Mouse (Mus musculus): ENCODE measurements at regions not wholly inside any gene's neighbourhood (a gene's known extent, or its start where the extent isn't known, plus 50 kb on each side); places are given as distances from the start of the nearest gene placed in this dataset.

DNA sequence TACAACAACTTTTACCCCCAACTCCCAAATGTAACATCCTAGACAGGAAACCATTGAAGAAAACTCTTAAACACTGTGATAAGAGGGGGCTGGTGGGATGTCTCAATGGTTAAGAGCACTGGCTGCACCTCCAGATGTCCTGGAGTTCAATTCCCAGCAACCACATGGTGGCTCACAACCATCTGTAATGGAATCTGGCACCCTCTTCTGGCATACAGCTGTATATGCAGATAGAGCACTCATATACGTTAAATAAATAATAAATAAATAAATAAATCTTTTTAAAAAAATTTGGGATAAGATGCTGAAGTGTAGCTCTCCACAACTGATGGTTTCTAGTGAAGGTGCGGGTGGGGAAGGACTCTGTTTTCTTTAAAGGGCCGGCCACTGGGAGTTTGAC is 69.3 kb downstream of the Kctd15 start:
- DNase-seq (ENCODE audit: low spot score): no peak

GRCm38 (mm10) chr7:34585312-34585865 is 71.1 kb downstream of the Kctd15 start:
- DNase-seq (ENCODE audit: low spot score): no peak

GRCm38 (mm10) chr7:34584870-34585269 is 71.7 kb downstream of the Kctd15 start:
- no peak for DNase-seq (ENCODE audit: low spot score)

DNA sequence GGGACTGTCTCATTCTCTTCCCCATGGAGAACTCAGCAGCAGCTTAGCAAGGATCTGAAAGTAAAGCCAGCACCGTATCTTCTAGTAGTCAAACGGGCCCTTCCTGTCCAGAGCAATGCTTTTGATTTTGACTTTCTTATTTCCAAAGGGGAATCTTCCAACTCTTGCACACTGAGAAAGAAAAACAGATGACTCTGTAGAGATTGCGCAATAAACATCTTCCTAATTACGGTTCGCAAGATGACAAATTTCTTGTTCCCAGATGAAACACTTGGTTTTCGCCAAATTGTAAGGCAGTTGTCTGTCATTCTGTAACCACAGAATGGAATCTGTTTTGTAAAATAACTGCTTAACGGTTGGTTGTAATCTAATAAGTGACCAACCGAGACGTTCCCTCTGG is 75.7 kb downstream of the Kctd15 start:
- DNase-seq (ENCODE audit: low spot score): no peak

DNA sequence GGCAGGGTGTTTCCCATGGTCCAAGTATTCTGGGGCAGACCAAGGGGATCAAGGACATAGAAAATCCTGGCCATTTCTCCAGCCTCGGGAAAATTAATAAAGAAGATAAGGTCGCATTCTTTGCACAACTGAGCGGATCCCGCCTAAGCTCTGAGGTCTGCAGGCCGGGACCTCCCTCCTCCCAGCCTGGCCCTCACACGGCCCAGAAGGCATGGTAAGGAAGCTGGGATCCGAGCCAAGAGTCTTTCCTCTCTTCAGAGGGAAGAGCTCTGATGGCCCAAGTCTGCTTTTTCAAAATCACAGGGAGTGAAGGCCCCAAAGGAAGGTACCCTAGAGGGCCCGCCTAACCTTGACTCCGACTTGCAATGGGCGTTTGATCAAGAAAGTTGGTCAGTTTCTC is 85.2 kb downstream of the Kctd15 start:
- DNase-seq (ENCODE audit: low spot score): peak; percentile 17

DNA sequence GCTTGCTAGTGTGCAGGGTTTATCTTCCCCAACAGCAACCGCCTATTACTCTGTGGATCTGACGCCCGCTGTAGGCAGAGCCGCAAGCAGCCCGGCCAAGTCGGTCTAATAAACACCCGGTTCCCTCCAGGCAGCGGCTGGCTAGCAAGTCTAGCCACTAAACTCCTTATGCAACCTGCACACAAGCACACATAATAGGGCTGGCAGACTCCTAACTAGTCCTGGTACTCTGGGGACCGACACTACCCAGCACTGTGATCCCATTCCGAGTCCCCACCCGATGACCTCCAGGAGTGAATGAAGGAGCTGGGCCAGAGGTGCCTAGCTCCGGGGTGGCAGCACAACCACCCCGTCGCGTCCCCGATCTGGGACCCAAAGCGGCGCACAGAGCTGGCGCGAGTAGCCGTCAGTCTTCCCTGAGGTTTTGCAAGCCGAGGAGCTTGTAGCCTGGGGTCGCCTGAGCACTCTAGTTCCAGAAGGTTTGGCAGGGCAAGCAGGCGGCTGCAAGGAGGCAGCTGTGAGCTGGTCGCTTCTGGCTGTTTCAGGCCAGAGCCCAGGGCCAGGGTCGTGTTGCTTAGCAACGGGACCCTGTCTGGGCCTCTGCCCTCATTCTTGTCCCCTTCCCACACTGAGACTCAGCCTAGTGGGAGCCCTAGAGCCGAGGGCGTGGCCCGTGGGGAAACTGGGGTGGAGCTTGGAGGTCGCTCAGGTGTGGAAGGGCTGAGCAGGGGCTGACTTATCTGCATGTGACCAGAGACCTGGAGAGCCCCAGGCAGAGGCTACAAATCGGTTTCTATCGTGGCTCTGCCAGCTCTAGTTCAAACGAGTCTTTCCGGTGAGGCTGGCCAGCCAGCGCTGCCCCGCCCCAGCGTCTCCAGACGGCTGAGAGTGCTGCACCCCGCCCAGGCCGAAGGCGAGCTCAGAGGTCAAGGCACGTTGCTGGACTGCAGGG is 86.1 kb downstream of the Kctd15 start:
- peak; percentile 34 for DNase-seq (ENCODE audit: low spot score)

- no peak for DNase-seq (ENCODE audit: low spot score)
Observed at GRCm38 (mm10) chr7:34569747-34570113, 86.8 kb downstream of the Kctd15 start.

- DNase-seq (ENCODE audit: low spot score): no peak
Observed at GRCm38 (mm10) chr7:34567575-34567974, 89.0 kb downstream of the Kctd15 start.

GRCm38 (mm10) chr7:34562160-34562559 is 94.4 kb downstream of the Kctd15 start:
- no peak for DNase-seq (ENCODE audit: low spot score)

GRCm38 (mm10) chr7:34558615-34559343 is 97.8 kb downstream of the Kctd15 start:
- no peak for DNase-seq (ENCODE audit: low spot score)

DNA sequence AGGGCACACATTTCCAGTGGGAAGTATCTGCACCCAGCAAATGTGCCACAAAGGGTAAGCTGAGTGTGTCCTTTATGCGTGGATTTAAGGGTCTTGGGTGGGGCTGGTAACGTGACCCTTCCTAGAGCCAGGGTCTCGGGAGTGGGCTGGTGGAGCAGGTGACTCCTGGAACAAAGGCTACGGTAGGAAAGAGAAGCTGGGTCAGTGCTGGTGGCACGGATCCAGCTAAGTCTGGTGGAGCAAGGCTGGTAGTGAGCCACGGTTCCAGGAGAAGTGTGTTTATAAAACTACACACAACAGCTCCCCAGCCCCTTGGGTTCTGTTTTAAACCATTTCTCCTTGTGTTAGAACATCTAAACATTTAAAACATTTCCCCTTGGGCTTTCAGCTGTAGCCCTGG is 101.3 kb downstream of the Kctd15 start:
- DNase-seq (ENCODE audit: low spot score): no peak

DNA sequence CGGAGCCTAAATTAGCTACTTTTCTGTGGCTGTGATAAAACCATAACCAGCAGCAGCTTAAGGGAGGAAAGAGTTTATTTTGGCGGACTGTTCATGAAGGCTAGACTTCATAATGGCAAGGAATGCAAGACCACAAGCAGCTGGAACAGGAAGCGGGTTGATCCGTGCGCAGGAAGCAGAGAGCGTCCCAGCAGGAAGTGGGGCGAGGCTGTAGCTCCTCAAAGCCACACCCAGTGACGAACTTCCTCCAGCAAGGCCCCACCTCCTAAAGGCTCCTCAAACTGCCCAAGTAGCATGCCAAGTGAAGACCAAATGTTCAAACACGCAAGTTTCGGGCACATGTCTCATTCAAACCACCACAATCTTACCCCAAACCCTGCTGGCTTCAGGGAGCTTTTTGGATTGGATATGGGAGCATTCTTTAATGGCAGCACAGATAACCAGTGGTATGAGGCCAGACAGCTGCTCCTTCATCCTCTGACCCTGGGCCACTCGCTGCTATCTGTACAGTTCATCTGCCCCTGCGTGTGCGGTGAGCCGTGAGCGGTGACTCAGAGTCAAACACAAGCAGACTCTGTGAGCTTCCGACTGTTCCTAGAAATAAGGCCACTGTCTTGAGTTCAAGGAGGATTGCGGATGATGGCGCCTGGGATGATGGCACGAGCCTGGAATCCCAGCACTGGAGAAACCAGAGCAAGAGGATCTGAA is 109.8 kb downstream of the Kctd15 start:
- DNase-seq (ENCODE audit: low spot score): no peak

DNA sequence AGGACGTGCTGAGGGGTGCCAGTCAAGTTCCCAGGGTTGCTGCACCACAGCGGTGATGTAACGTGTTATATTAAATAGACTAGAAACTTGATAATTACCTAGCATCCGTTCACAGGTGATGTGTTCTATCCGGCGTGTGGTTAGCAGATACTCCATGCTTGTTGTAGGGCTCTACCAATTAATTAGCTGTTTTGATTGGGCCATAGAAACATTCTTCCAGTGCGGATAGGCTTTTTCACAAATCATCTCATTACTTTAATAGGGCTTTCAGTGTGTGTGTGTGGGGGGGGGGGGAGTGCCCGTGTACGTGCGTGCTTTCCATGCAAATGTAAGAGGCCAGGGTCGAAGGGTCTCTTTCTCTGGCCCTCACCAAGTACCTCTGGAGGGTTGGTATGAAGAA is 110.6 kb downstream of the Kctd15 start:
- no peak for DNase-seq (ENCODE audit: low spot score)

DNA sequence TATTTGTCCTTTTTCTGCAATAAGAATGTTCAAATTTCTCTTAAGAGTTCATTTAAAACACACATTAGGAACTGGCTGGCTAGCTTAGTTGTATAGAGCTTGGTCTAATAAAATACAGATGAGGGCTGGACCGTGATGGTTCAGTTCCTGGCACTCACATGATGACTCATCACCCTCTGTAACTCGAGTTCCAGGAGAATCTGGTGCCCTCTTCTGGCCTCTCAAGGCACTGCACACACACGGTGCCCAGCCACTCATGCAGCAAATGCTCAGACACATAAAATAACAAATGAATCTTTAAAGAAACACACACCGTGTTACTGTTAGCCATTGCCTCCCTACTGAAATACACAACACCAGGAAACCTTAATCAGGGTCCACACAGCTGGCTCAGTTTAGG is 114.6 kb downstream of the Kctd15 start:
- DNase-seq (ENCODE audit: low spot score): no peak

- DNase-seq (ENCODE audit: low spot score): no peak
Observed at GRCm38 (mm10) chr7:34541000-34541399, 115.5 kb downstream of the Kctd15 start.

DNA sequence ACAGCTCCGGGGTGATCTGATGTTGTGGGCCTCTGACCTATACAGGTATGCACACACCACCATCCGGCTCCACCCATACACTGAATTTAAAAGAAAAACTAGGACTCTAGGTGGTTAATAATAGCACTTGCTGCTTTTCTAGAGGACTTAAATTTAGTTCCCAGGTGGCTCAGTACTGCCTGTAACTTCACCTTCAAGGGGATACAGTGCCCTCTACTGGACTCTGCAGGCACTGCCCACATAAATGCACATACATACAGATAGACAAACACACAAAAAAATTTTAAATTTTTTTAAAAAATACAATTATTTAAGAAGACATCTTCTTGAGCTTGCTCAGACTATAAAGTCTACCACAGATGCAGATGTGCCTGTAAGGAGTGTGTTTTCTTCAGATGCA is 116.7 kb downstream of the Kctd15 start:
- no peak for DNase-seq (ENCODE audit: low spot score)

GRCm38 (mm10) chr7:34538310-34539055 is 118.0 kb downstream of the Kctd15 start:
- DNase-seq (ENCODE audit: low spot score): no peak

GRCm38 (mm10) chr7:34537122-34537521 is 119.4 kb downstream of the Kctd15 start:
- DNase-seq (ENCODE audit: low spot score): no peak

GRCm38 (mm10) chr7:34534241-34534640 is 122.3 kb downstream of the Kctd15 start:
- DNase-seq (ENCODE audit: low spot score): no peak

DNA sequence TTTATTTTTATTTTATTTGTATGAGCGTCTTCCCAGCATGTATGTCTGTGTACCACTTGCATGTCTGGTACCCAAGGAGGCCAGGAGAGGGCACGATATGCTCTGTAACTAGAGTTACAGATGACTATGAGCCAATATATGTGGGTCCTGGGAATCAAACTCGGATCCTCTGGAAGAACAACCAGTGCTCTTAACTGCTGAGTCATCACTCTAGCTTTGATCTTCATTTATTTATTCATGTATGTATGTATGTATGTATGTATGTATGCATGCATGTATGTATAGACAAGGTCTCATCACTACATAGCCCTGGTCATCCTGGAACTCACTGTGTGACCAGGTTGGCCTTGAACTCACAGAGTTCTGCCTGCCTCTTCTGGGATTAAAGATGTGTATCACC is 124.9 kb downstream of the Kctd15 start:
- DNase-seq (ENCODE audit: low spot score): no peak

DNA sequence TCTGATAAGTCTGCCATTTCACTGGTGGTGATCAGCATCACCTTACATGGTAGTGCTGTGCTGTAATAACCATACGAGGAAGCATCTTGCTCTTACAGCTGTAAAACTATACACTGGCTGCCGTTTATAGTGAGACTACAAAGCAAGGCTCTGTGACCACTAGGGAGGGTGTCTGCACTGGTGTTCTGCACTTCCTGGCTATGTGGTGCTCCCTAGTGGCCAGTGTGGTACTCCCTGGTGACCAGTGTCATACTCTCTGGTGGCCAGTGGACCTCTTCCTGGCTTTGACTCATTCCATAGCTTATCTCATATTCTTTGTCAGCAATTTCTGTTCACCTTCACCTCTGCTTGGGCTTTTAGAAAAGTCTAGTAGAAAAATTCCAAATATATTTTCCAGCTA is 114.7 kb upstream of the Lsm14a start:
- no peak for DNase-seq (ENCODE audit: low spot score)

DNA sequence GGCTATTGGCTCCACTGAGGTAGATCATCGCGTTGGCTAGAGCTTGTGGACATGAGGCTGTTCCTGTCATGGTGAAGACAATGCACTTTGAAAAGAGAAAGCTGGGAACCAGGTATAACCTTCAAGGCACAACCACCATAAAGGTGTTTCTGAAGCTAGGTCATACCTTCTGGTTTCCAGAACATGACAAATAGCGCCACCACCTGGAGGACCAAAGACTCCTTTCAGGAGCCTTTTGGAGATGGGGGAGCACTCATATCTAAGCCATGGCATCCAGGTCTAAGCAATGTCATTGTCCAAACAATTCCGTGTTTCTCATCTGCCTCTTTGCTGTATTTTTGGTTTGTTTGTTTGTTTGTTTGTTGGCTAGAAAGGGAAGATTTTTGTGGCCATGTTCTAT is 113.7 kb upstream of the Lsm14a start:
- DNase-seq (ENCODE audit: low spot score): no peak

Measured in ovary, adult 18-20 months (tissue).